Mouse (Mus musculus) intestine, embryonic 14.5 days (tissue): ENCODE measurements around the gene 4930455H04Rik. TPM values are rescaled to one million over a fixed set of nuclear protein-coding genes. Genes with fewer than 3 reads are reported as not detected.

Experiments used
- ATAC-seq: fragments of 200-750 bp; cut with Nextera tagmentation; replicated peaks from 2 replicates; pipeline ENCODE4 v1.8.0; 2017; ENCODE audit warnings: low read depth, moderate number of reproducible peaks, moderate TSS enrichment, moderate library complexity; ENCODE audit not compliant: low FRiP score, low TSS enrichment
- DNase-seq: peaks from one replicate; pipeline ENCODE4 v3.0.0-alpha.2; 2018; ENCODE audit warnings: low spot score
- H3K27ac ChIP-seq: fragments of 300-500 bp; sonication (generic); 2 replicates; pipeline ENCODE4 v1.5.1; 2014; ENCODE audit warnings: low read depth, mild to moderate bottlenecking, control low read depth
- H3K27me3 ChIP-seq: fragments of 300-500 bp; sonication (generic); replicated peaks from 2 replicates; pipeline ENCODE4 v1.6.1; 2014; ENCODE audit warnings: low read length, control low read depth; ENCODE audit not compliant: control insufficient read depth, insufficient read depth
- H3K36me3 ChIP-seq: fragments of 300-500 bp; sonication (generic); 2 replicates; pipeline ENCODE4 v1.6.1; 2014; ENCODE audit warnings: low read length, control low read depth; ENCODE audit not compliant: control insufficient read depth, insufficient read depth
- H3K4me1 ChIP-seq: fragments of 300-500 bp; sonication (generic); replicated peaks from 2 replicates; pipeline ENCODE4 v1.6.1; 2014; ENCODE audit warnings: low read length, control low read depth, mixed read lengths; ENCODE audit not compliant: control insufficient read depth, insufficient read depth
- H3K4me2 ChIP-seq: fragments of 300-500 bp; sonication (generic); 2 replicates; pipeline ENCODE4 v1.6.1; 2014; ENCODE audit warnings: low read length
- H3K4me3 ChIP-seq: fragments of 300-500 bp; sonication (generic); 2 replicates; pipeline ENCODE4 v1.5.1; 2014; ENCODE audit warnings: low read depth, low read length, control low read depth, mixed read lengths
- H3K9ac ChIP-seq: fragments of 300-500 bp; sonication (generic); 2 replicates; pipeline ENCODE4 v1.6.1; 2014; ENCODE audit warnings: mild to moderate bottlenecking, low read length
- H3K9me3 ChIP-seq: fragments of 300-500 bp; sonication (generic); 2 replicates; pipeline ENCODE4 v1.6.1; 2016; ENCODE audit warnings: low read length, control low read depth; ENCODE audit not compliant: control insufficient read depth
- WGBS: fragments of 180-500 bp; shearing (Covaris S2); extraction: QIAGEN DNeasy Blood & Tissue Kit; methylation state at CpG from one replicate; pipeline ENCODE4 v1.1.7; 2014; 5-methylcytosine and 5-hydroxymethylcytosine counted together
- polyA plus RNA-seq: library from polyadenylated mRNA; unstranded; fragments of >200 nt; fragmentation: Nextera tagmentation; extraction: Ambion mirVana; gene quantifications from 2 replicates; pipeline ENCODE4 v1.2.1, GENCODE M21; 2014

4930455H04Rik gene
- polyA plus RNA-seq, 1 experiment from 2014 or later: not detected

GRCm38 (mm10) chr3:116969786-116970185 lies 1.7 kb downstream of the 4930455H04Rik start:
- no peak overlapping the region for H3K4me3 ChIP-seq
- DNase-seq (no peak), ATAC-seq (no peak)
- H3K9me3 ChIP-seq: no peaks in the 10 kb centered on the region
- H3K9ac ChIP-seq: no peak overlapping the region
- H3K27ac ChIP-seq: no peak overlapping the region
- no peaks in the 10 kb centered on the region for H3K36me3 ChIP-seq
- no peaks in the 10 kb centered on the region; the same call in 1 of the 2 replicates for H3K4me1 ChIP-seq
- no peak overlapping the region for H3K4me2 ChIP-seq
- 66% methylated on average over 5 of the region's 5 CpGs for WGBS
- H3K27me3 ChIP-seq: no peaks in the 10 kb centered on the region

GRCm38 (mm10) chr3:116981811-116982575 lies 13.9 kb downstream of the 4930455H04Rik start:
- Histone ChIP-seq H3K4me2 (no peak overlapping the region), H3K27me3 (no peaks in the 10 kb centered on the region), H3K4me3 (no peak overlapping the region), H3K9ac (no peak overlapping the region), H3K4me1 (no peaks in the 10 kb centered on the region), H3K9me3 (no peaks in the 10 kb centered on the region), H3K36me3 (no peaks in the 10 kb centered on the region), H3K27ac (no peak overlapping the region)
- DNase-seq (no peak), ATAC-seq (no peak)
- 75% methylated on average over 9 of the region's 9 CpGs for WGBS

- Histone ChIP-seq H3K36me3 (no peaks in the 10 kb centered on the region), H3K27ac (no peak overlapping the region), H3K4me1 (no peaks in the 10 kb centered on the region), H3K9me3 (no peaks in the 10 kb centered on the region), H3K27me3 (no peaks in the 10 kb centered on the region), H3K9ac (no peak overlapping the region), H3K4me2 (no peak overlapping the region), H3K4me3 (no peak overlapping the region)
- ATAC-seq (no peak), DNase-seq (no peak)
- 44% methylated on average over 1 of the region's 1 CpGs for WGBS
Observed at GRCm38 (mm10) chr3:116985042-116985455, 17.0 kb downstream of the 4930455H04Rik start.

- Histone ChIP-seq H3K4me3 (no peak overlapping the region), H3K36me3 (no peaks in the 10 kb centered on the region), H3K4me1 (no peaks in the 10 kb centered on the region), H3K27me3 (no peaks in the 10 kb centered on the region), H3K4me2 (no peak overlapping the region), H3K9ac (no peak overlapping the region), H3K9me3 (no peaks in the 10 kb centered on the region), H3K27ac (no peak overlapping the region)
- ATAC-seq: no peak
- no peak for DNase-seq
- 70% methylated on average over 1 of the region's 1 CpGs for whole genome bisulfite sequencing
Observed at GRCm38 (mm10) chr3:116985741-116986140, 17.7 kb downstream of the 4930455H04Rik start.

GRCm38 (mm10) chr3:116986451-116986850 lies 18.4 kb downstream of the 4930455H04Rik start:
- WGBS: 55% methylated on average over 2 of the region's 2 CpGs
- H3K4me3 ChIP-seq: no peak overlapping the region
- no peak for ATAC-seq
- H3K4me2 ChIP-seq: no peak overlapping the region
- H3K27ac ChIP-seq: no peak overlapping the region
- H3K9ac ChIP-seq: no peak overlapping the region
- no peaks in the 10 kb centered on the region for H3K9me3 ChIP-seq
- no peaks in the 10 kb centered on the region for H3K4me1 ChIP-seq
- H3K27me3 ChIP-seq: no peaks in the 10 kb centered on the region
- DNase-seq: no peak
- no peaks in the 10 kb centered on the region for H3K36me3 ChIP-seq

GRCm38 (mm10) chr3:116988221-116988620 lies 20.2 kb downstream of the 4930455H04Rik start:
- 94% methylated on average over 3 of the region's 3 CpGs for WGBS
- ATAC-seq (no peak), DNase-seq (no peak)
- no peaks in the 10 kb centered on the region for H3K27me3 ChIP-seq
- H3K9me3 ChIP-seq: no peaks in the 10 kb centered on the region
- H3K4me2 ChIP-seq: no peak overlapping the region
- no peak overlapping the region for H3K9ac ChIP-seq
- H3K4me1 ChIP-seq: no peaks in the 10 kb centered on the region
- no peaks in the 10 kb centered on the region for H3K36me3 ChIP-seq
- no peak overlapping the region for H3K27ac ChIP-seq
- no peak overlapping the region for H3K4me3 ChIP-seq

GRCm38 (mm10) chr3:116991180-116991579 lies 23.1 kb downstream of the 4930455H04Rik start:
- WGBS: 90% methylated on average over 2 of the region's 2 CpGs
- ATAC-seq: no peak
- H3K27ac ChIP-seq: no peak overlapping the region

GRCm38 (mm10) chr3:116993011-116993410 lies 24.9 kb downstream of the 4930455H04Rik start:
- no peaks in the 10 kb centered on the region for H3K4me1 ChIP-seq
- DNase-seq: no peak
- no peaks in the 10 kb centered on the region for H3K9me3 ChIP-seq
- ATAC-seq: no peak
- H3K36me3 ChIP-seq: no peaks in the 10 kb centered on the region
- no peak overlapping the region for H3K9ac ChIP-seq
- H3K27ac ChIP-seq: no peak overlapping the region
- H3K4me2 ChIP-seq: no peak overlapping the region
- WGBS: 81% methylated on average over 2 of the region's 2 CpGs
- no peaks in the 10 kb centered on the region for H3K27me3 ChIP-seq
- no peak overlapping the region for H3K4me3 ChIP-seq

More at GRCm38 (mm10) chr3:116991180-116991579, 23.1 kb downstream of the 4930455H04Rik start:
- H3K27me3 ChIP-seq: no peaks in the 10 kb centered on the region
- H3K9me3 ChIP-seq: no peaks in the 10 kb centered on the region
- no peak overlapping the region for H3K4me3 ChIP-seq
- DNase-seq: no peak
- no peaks in the 10 kb centered on the region for H3K36me3 ChIP-seq
- no peak overlapping the region for H3K4me2 ChIP-seq
- no peak overlapping the region for H3K9ac ChIP-seq
- H3K4me1 ChIP-seq: no peaks in the 10 kb centered on the region
